Mouse (Mus musculus) liver, adult 2 months (tissue): ENCODE measurements around the gene Baz2b.

Source experiments
- CTCF ChIP-seq: fragments of 200-500 bp; IDR thresholded peaks from 2 replicates; pipeline ENCODE4 v1.5.1; 2011; ENCODE audit warnings: low read depth, low read length, control low read depth
- POLR2A ChIP-seq: fragments of 200-500 bp; IDR thresholded peaks from 2 replicates; pipeline ENCODE4 v1.6.1; 2011; ENCODE audit warnings: low read length, control low read depth; ENCODE audit not compliant: insufficient read depth; ENCODE audit errors: extremely low read depth

DNA sequence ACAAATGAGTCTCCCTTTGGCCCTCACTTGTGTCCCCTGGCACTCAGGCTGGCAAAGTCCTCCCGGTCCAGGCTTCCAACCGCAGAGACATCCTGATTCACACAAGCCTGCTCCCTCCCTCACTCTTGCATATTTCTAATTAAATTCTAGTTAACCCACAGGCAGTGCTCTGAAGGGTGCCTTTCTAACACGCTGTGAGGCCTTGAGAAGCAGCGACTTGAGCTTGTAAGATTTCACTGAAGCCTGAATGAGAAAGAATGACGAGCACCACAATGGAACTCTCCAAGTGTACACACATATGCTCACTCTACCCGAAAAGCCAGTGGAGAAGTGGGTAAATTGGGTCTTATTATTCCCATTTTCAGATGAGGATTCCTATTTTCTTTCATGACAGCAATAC, 183.1 kb downstream of the Baz2b start:
- no peak for TF ChIP-seq POLR2A
- TF ChIP-seq CTCF, result no peak
